Mouse (Mus musculus): ENCODE results near the gene Eid1.

DNA sequence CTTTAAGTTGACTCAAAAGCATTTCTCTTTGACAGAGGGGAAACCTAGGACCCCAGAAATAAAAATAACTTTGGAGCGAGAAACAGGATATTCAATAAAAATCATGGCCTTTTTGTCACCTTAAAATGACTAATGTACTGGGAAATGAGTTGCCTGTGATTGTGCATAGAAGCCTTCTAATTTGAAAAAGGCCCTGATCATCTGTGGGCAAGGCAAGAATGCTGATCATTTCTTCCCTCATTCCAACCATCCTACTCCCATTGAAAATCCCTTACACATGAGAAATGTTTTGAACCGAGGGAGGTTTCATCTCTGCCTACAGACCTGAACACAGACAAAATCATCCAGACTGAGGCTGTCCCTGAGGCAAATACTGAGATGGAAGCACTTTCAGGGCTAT lies 30.0 kb downstream of the Eid1 start:
- TF ChIP-seq CTCF (IDR thresholded peaks at IDR 0.05; ENCODE audit: low read depth, low read length): no peak
- TF ChIP-seq POLR2A (IDR thresholded peaks at IDR 0.05; ENCODE audit: borderline replicate concordance, low read depth, low read length): no peak

Measured in bone marrow macrophage, adult 2 months (primary cell).